Mouse (Mus musculus) embryonic facial prominence, embryonic 15.5 days (tissue): ENCODE data around the gene Klhdc8a. TPM values are rescaled to one million over a fixed set of nuclear protein-coding genes. Genes with fewer than 3 reads are reported as not detected.
"Not testable (repeated sequence)": the region's sequence is repeated elsewhere in the genome, so short reads cannot be mapped to it uniquely, and the experiment has no call there.

Source experiments
- ATAC-seq: fragments of 200-750 bp; cut with Nextera tagmentation; 2 replicates; pipeline ENCODE4 v1.8.0; 2017; ENCODE audit warnings: low read depth, moderate TSS enrichment; ENCODE audit not compliant: insufficient number of reproducible peaks, low FRiP score, low TSS enrichment
- H3K27ac ChIP-seq: fragments of 300-500 bp; sonication (generic); replicated peaks from 2 replicates; pipeline ENCODE4 v1.5.1; 2015; ENCODE audit warnings: mild to moderate bottlenecking, inconsistent platforms
- H3K27me3 ChIP-seq: fragments of 300-500 bp; sonication (generic); 2 replicates; pipeline ENCODE4 v1.6.1; 2015; ENCODE audit warnings: inconsistent platforms
- H3K36me3 ChIP-seq: fragments of 300-500 bp; sonication (generic); 2 replicates; pipeline ENCODE4 v1.6.1; 2015; ENCODE audit warnings: mild to moderate bottlenecking, inconsistent platforms
- H3K4me1 ChIP-seq: fragments of 300-500 bp; sonication (generic); 2 replicates; pipeline ENCODE4 v1.6.1; 2015; ENCODE audit warnings: inconsistent platforms
- H3K4me2 ChIP-seq: fragments of 300-500 bp; sonication (generic); replicated peaks from 2 replicates; pipeline ENCODE4 v1.6.1; 2015; ENCODE audit warnings: mild to moderate bottlenecking, inconsistent platforms
- H3K4me3 ChIP-seq: fragments of 300-500 bp; sonication (generic); replicated peaks from 2 replicates; pipeline ENCODE4 v1.5.1; 2015; ENCODE audit warnings: mild to moderate bottlenecking, inconsistent platforms
- H3K9ac ChIP-seq: fragments of 300-500 bp; sonication (generic); 2 replicates; pipeline ENCODE4 v1.6.1; 2015; ENCODE audit warnings: inconsistent platforms
- H3K9me3 ChIP-seq: fragments of 300-500 bp; sonication (generic); replicated peaks from 2 replicates; pipeline ENCODE4 v1.6.1; 2016; ENCODE audit warnings: inconsistent platforms
- WGBS: fragments of 180-500 bp; shearing (Covaris S2); methylation state at CpG from one replicate; pipeline ENCODE4 v1.1.7; 2015; 5-methylcytosine and 5-hydroxymethylcytosine counted together
- polyA plus RNA-seq: library from polyadenylated mRNA; unstranded; fragments of >200 nt; fragmentation: Nextera tagmentation; extraction: Ambion mirVana; gene quantifications from 2 replicates; pipeline ENCODE4 v1.2.1, GENCODE M21; 2015

Klhdc8a gene
- polyA plus RNA-seq, 1 experiment from 2014 or later = 0.87 TPM

DNA sequence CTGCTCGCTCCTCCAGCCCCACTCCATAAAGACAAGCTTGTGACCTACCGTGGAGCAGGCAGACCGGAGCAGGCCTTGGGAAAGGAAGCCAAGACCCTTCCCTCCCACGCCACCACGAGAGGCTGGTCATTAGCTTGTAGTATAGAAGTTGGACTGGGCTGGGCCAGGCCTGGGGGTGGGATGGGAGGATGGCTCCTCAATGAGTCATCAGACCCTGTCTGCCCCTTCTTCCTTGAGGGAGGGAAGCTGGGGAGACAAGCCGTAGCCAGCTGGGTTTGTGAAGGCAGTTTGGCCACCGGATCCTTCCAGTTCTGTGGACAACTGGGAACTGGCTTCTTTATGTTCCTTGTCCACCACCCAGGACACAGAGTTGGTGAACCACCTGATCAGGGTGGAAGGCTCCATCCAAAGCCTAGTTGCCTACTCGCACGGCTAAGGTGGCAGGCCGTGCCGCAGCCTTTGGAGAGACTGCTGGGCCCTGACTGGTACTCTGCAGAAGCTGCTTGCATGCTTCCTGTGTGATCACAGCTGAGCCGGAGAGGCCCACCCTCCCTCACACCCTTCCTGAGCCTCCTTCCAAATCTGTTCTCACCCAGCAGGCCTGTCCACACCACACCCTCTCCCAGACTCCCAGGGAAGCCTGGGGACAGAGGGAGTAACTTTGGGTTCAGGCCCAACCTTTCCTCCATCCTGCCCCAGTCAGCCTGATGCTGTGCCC, 47.9 kb downstream of the Klhdc8a start:
- Histone ChIP-seq H3K9me3 (no peaks in the 10 kb centered on the region), H3K36me3 (no peaks in the 10 kb centered on the region), H3K4me2 (no peak overlapping the region), H3K4me3 (no peak overlapping the region), H3K27me3 (no peaks in the 10 kb centered on the region), H3K4me1 (peaks cover 9% of the 10 kb centered on the region; the same call in 1 of the 2 replicates), H3K9ac (no peak overlapping the region), H3K27ac (0 out of 2 replicates have a peak overlapping the region, but pooled peaks have one; percentile 18)
- WGBS = 77% methylated on average over 12 of the region's 12 CpGs
- ATAC-seq = peak; percentile 55; the same call in 1 of the 2 replicates

DNA sequence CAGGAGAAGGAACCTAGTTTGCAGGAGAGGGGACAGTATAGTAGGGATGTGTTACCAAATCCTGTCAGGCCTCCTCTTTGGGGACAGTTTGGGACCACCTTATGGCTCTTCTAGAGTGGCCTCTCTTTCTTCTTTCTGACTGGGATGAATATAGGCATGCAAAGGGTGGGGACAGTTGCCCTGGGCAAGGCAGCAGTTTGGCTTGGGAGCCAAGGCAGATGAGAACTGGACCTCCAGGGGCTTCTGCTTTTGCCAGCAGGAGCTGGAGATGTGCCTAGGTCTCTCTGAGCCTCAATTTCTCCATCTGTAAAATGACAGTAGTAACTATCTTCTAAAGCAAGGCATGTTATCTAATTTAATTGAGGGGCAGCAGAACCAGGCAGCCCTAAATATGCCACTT, 48.5 kb downstream of the Klhdc8a start:
- no peak overlapping the region for H3K9ac ChIP-seq
- H3K9me3 ChIP-seq = no peaks in the 10 kb centered on the region
- no peak overlapping the region for H3K4me3 ChIP-seq
- H3K36me3 ChIP-seq = no peaks in the 10 kb centered on the region
- H3K27ac ChIP-seq = no peak overlapping the region
- H3K4me1 ChIP-seq = peaks cover 9% of the 10 kb centered on the region; the same call in 1 of the 2 replicates
- H3K27me3 ChIP-seq = no peaks in the 10 kb centered on the region
- ATAC-seq = no peak
- H3K4me2 ChIP-seq = no peak overlapping the region

DNA sequence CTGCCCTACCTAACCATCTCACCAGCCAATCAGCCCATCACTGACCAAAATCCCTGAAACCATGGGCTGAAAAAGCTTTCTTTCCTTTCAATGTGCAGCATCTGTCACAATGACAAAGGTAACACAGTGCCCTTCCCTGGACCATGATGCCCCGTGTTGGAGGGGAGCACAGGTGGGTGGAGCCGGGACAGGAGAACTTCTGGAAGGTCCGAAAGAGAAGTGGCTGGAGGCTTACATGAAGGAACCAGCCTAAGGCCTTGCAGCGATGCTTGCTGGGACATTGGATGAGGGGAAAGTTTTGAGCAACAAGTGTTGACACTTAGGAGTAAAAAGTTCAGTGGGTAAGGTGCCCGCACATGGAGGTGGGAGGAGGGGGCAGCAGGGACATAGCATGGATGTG, 50.0 kb downstream of the Klhdc8a start:
- Histone ChIP-seq H3K27ac (no peak overlapping the region), H3K9me3 (no peaks in the 10 kb centered on the region), H3K9ac (no peak overlapping the region), H3K27me3 (no peaks in the 10 kb centered on the region), H3K36me3 (no peaks in the 10 kb centered on the region), H3K4me1 (peaks cover 9% of the 10 kb centered on the region; the same call in 1 of the 2 replicates), H3K4me2 (no peak overlapping the region), H3K4me3 (no peak overlapping the region)
- peak; percentile 10; the same call in 1 of the 2 replicates for ATAC-seq
- WGBS = 79% methylated on average over 5 of the region's 5 CpGs

DNA sequence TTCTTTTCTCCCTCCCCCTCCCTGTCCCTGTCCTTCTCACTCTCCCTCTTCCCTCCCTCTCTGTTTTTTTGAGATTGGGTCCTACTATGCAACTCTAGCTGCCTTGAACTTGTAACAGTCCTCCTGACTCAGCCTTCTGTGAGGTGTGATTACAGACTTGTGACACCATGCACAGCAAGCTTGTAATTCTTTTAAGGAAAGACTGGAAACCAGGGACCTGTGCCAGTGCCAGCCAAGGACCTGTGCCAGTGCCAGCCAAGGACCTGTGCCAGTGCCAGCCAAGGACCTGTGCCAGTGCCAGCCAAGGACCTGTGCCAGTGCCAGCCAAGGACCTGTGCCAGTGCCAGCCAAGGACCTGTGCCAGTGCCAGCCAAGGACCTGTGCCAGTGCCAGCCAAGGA, 50.6 kb downstream of the Klhdc8a start:
- H3K9ac ChIP-seq, ATAC-seq, H3K27me3 ChIP-seq, H3K27ac ChIP-seq, H3K9me3 ChIP-seq, H3K4me3 ChIP-seq, H3K36me3 ChIP-seq, H3K4me1 ChIP-seq, H3K4me2 ChIP-seq: not testable (repeated sequence)

DNA sequence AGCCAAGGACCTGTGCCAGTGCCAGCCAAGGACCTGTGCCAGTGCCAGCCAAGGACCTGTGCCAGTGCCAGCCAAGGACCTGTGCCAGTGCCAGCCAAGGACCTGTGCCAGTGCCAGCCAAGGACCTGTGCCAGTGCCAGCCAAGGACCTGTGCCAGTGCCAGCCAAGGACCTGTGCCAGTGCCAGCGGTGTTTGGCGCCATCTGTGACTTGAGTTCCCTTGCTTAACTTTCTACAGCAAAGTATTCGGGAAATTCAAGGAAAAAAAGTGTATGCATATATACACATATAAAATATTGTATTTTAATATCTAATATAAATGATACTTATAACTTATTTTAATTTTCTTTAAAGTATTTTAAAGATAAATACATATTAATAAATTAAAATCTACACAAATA, 51.2 kb downstream of the Klhdc8a start:
- ATAC-seq, H3K9me3 ChIP-seq, H3K36me3 ChIP-seq, H3K27me3 ChIP-seq, H3K4me3 ChIP-seq, H3K4me2 ChIP-seq, H3K4me1 ChIP-seq, H3K27ac ChIP-seq, H3K9ac ChIP-seq: not testable (repeated sequence)
- WGBS = 91% methylated on average over 3 of the region's 3 CpGs

DNA sequence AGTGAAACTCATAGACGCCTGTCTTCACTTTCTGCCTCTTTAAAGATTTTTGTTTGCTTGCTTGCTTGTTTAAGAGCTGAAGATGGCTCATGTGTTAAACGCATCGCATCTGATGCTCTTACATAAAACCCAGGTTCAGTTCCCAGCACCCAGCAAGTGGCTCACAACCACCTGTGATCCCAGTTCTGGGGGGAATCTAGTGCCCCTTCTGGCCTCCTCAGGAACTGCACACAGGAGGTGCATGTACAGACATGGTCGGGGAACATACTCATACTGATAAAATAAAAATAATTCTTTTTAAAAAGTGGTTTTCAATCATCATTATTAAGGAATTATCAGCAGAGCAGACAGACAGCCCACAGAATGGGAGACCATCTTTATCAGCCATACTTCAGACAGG, 52.6 kb downstream of the Klhdc8a start:
- Histone ChIP-seq H3K9me3 (no peaks in the 10 kb centered on the region), H3K36me3 (no peaks in the 10 kb centered on the region), H3K4me2 (no peak overlapping the region), H3K4me1 (peaks cover 16% of the 10 kb centered on the region), H3K9ac (no peak overlapping the region), H3K27me3 (no peaks in the 10 kb centered on the region), H3K4me3 (no peak overlapping the region), H3K27ac (no peak overlapping the region)
- ATAC-seq = no peak
- 94% methylated on average over 4 of the region's 4 CpGs for WGBS

DNA sequence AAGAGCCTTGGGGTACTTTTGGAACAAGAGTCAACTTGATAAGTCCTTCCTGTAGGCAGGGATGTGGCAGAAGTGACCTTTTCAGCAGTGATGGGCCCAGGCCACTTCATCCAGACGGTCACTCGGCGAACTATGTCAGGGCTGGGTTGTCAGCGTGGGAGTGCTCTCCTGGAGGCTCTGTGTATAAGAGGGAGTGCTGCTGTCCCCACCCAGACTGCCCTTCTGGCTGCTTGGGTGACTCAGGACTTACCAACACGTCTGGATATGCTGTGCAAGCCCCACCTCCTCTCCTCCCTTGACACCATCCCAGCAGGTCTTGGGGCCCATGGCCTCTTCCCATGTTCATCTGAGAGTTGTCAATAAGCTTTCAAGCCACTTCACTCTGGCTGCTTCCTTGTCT, 55.0 kb downstream of the Klhdc8a start:
- 65% methylated on average over 5 of the region's 5 CpGs for WGBS

DNA sequence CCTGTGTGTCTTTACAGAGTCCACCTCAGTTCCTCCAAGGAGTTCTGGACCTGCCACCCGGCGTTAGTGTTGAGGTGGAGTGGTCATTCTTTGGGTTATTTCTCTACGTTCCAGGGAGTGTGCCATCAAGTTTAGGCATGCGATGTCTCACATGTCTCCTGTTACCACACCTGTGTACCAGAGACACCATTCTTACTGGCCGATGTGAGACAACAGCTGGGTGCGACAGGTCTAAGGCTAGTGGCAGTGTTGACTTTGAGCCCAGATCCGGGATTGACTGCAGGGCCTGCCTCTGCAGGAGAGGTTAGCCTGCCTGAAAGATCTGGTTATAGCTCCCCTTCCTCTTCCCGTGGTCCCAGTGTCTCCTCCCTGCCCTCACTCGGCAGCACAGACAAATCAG, 55.8 kb downstream of the Klhdc8a start:
- Histone ChIP-seq H3K27ac (no peak overlapping the region), H3K9me3 (no peaks in the 10 kb centered on the region), H3K36me3 (peaks cover 21% of the 10 kb centered on the region), H3K4me2 (no peak overlapping the region), H3K9ac (no peak overlapping the region), H3K4me3 (no peak overlapping the region), H3K27me3 (no peaks in the 10 kb centered on the region), H3K4me1 (peaks cover 12% of the 10 kb centered on the region)
- no peak for ATAC-seq
- WGBS = 68% methylated on average over 9 of the region's 9 CpGs

More for the DNA sequence above, 55.0 kb downstream of the Klhdc8a start:
- H3K4me1 ChIP-seq = peaks cover 12% of the 10 kb centered on the region
- no peak for ATAC-seq
- H3K27ac ChIP-seq = no peak overlapping the region
- no peak overlapping the region for H3K4me3 ChIP-seq
- no peak overlapping the region for H3K4me2 ChIP-seq
- H3K27me3 ChIP-seq = no peaks in the 10 kb centered on the region
- no peak overlapping the region for H3K9ac ChIP-seq
- H3K9me3 ChIP-seq = no peaks in the 10 kb centered on the region
- H3K36me3 ChIP-seq = peaks cover 12% of the 10 kb centered on the region

DNA sequence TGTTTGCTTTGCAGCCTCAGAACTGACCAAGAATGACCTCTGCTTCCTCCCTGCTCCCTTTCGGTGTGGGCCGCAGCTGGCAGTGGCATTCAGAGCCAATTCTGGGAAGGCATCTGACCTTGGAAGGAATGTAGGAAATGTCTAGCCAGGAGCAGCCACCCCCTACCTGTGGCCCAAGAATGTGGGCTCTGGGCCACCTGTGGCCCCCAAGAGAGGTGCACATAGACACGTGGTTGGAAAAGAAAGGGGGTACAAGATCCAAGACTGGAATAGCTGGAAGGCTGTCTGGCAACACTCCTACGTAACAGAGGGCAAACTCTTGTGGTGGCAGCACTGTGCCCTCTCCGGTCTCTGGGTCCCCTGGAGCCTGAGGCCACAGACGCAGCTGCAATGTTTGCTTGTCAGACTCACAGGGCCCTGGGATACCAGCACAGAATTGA, 56.8 kb downstream of the Klhdc8a start:
- H3K9ac ChIP-seq = no peak overlapping the region
- WGBS = 52% methylated on average over 6 of the region's 6 CpGs

DNA sequence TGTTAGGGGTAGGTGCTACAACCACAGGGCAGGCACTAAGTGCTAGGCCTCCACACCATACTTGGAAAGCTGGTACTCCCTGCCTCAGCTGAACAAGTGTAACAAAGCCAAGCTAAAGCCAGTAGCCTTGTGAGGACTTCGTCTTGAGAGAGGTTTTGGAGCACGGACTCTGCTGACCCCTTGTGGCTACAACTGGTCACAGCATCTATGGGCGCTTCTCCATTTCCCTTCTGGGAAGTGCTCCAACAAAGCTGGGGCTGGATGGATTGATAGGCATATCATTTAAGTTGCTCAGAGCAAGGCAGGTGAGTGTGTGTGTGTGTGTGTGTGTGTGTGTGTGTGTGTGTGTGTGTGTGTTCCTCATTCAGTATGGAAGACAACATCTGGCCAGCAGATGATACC, 57.4 kb downstream of the Klhdc8a start:
- Histone ChIP-seq H3K27me3 (no peaks in the 10 kb centered on the region), H3K9me3 (no peaks in the 10 kb centered on the region), H3K27ac (peak overlapping the region; percentile 28; the same call in 1 of the 2 replicates), H3K36me3 (peaks cover 36% of the 10 kb centered on the region), H3K4me2 (no peak overlapping the region), H3K9ac (no peak overlapping the region), H3K4me3 (no peak overlapping the region), H3K4me1 (peaks cover 12% of the 10 kb centered on the region)
- peak; percentile 41 for ATAC-seq
- 1% methylated on average over 3 of the region's 3 CpGs for WGBS

More for the DNA sequence above, 56.8 kb downstream of the Klhdc8a start:
- Histone ChIP-seq H3K9me3 (no peaks in the 10 kb centered on the region), H3K27ac (peak overlapping the region; percentile 28), H3K4me2 (no peak overlapping the region), H3K27me3 (no peaks in the 10 kb centered on the region), H3K4me3 (no peak overlapping the region), H3K4me1 (peaks cover 12% of the 10 kb centered on the region), H3K36me3 (peaks cover 30% of the 10 kb centered on the region)
- no peak for ATAC-seq

DNA sequence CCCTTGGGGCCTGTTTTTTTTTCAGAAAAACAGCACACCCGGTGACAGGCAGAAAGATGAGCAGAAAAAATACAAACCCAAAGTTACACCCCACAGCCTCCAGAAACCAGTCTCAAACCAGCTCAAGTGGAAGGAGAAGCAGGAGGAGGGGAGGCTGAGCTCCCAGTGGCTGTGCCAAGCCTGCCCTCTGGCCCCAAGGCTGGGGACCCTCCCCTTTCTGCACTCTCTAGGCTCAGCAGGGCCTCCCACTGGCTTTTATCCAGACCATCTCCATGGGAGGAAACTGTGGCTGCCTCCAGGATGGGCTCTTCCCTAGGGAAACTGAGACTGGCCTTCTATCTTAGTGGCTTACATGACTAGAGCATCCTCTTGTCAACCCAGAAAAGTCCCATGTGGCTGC, 58.4 kb downstream of the Klhdc8a start:
- Histone ChIP-seq H3K4me1 (peaks cover 12% of the 10 kb centered on the region), H3K4me2 (no peak overlapping the region), H3K36me3 (peaks cover 45% of the 10 kb centered on the region), H3K9me3 (no peaks in the 10 kb centered on the region), H3K27ac (peak overlapping the region; percentile 56; the same call in 1 of the 2 replicates), H3K4me3 (no peak overlapping the region), H3K9ac (no peak overlapping the region), H3K27me3 (no peaks in the 10 kb centered on the region)
- 43% methylated on average over 1 of the region's 1 CpGs for whole genome bisulfite sequencing
- no peak for ATAC-seq
